Mouse (Mus musculus): Measurements from ENCODE around the gene Ap4m1. TPM values are rescaled to one million over a fixed set of nuclear protein-coding genes. Genes with fewer than 3 reads are reported as not detected.

Gene Ap4m1
- total and polyA plus RNA-seq, 2 experiments from 2014 or later = 14.5 to 46.9 TPM

DNA sequence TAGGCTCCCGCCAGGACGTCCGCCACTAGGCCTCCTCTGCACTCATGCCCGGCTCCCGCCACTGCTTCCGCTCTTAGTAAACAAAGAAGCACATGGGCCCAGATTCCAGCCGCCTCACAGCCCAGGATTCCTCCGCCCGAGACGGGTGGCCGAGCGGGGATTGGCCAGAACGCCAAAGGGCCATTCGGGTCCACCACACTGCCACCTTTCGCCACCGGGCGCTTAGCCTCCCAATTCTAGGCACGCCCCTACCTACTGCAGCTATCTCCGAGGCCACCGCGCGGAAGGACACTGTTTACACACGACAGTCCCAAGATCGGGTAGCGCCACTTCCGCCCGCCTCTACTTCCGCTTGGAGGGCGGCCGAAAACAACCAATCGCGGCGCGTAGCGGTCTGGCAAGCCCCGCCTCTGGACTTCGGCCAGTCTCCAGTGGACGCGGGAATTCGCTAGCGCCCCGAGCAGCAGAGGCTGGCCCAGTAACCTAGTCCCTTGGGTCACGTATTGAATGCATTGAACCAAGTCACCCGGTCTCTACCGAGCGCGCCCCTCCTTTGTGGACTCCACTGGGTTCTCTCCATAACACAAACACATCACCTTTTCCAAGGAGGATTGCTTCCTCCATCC is 753 bp upstream of the Ap4m1 start:
- H3K27ac ChIP-seq = peak overlapping the region; percentile 82
- under 1% methylated on average over 47 of the region's 47 CpGs for WGBS
- peak; percentile 57 for TF ChIP-seq CTCF (IDR thresholded peaks at IDR 0.05; ENCODE audit: low read depth)

DNA sequence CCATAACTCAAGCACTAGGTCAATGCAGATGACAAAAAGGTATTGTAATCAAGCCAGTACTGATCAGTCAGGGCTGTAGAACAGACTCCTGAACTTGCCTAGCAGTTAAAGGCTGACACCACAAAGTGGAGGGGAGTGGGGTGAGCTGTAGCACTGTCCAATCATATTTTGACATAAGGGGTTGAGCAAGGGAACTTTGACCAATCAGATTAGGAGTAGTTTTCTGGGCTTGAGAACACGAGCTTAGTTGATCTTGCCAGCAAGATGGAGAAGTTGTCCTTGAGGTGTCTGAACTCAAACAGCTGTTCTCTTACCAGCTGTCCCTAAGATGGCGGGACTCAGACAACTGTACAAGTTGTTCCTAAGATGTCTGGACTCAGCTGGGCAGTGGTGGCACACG is 1.4 kb downstream of the Ap4m1 start:
- Histone ChIP-seq H3K9ac (replicated peaks; ENCODE audit: low read length) (no peak overlapping the region), H3K27me3 (ENCODE audit: insufficient read depth, low read length) (no peaks in the 10 kb centered on the region), H3K4me1 (ENCODE audit: insufficient read depth, low read length) (0 out of 2 replicates have a peak, but pooled peaks cover 3% of the 10 kb centered on the region), H3K4me2 (ENCODE audit: low read depth, low read length) (no peak overlapping the region), H3K4me3 (ENCODE audit: low read length) (no peak overlapping the region), H3K9me3 (ENCODE audit: low read length) (no peaks in the 10 kb centered on the region), H3K27ac (no peak overlapping the region), H3K36me3 (ENCODE audit: insufficient read depth, low read length) (peaks cover 21% of the 10 kb centered on the region)
- 75% methylated on average over 3 of the region's 3 CpGs for WGBS
- ATAC-seq (no peak), DNase-seq (ENCODE audit: low spot score) (no peak)
- TF ChIP-seq CTCF (IDR thresholded peaks at IDR 0.05; ENCODE audit: low read depth) = no peak

More for the DNA sequence above, 753 bp upstream of the Ap4m1 start:
- Histone ChIP-seq H3K27me3 (ENCODE audit: insufficient read depth, low read length) (no peaks in the 10 kb centered on the region), H3K4me3 (ENCODE audit: low read length) (peak overlapping the region; percentile 66), H3K9ac (replicated peaks; ENCODE audit: low read length) (peak overlapping the region; percentile 69), H3K36me3 (ENCODE audit: insufficient read depth, low read length) (peaks cover 33% of the 10 kb centered on the region), H3K4me2 (ENCODE audit: low read depth, low read length) (peak overlapping the region; percentile 96), H3K9me3 (ENCODE audit: low read length) (no peaks in the 10 kb centered on the region), H3K4me1 (ENCODE audit: insufficient read depth, low read length) (0 out of 2 replicates have a peak, but pooled peaks cover 3% of the 10 kb centered on the region)
- ATAC-seq (peak; percentile 89), DNase-seq (ENCODE audit: low spot score) (peak; percentile 98)

DNA sequence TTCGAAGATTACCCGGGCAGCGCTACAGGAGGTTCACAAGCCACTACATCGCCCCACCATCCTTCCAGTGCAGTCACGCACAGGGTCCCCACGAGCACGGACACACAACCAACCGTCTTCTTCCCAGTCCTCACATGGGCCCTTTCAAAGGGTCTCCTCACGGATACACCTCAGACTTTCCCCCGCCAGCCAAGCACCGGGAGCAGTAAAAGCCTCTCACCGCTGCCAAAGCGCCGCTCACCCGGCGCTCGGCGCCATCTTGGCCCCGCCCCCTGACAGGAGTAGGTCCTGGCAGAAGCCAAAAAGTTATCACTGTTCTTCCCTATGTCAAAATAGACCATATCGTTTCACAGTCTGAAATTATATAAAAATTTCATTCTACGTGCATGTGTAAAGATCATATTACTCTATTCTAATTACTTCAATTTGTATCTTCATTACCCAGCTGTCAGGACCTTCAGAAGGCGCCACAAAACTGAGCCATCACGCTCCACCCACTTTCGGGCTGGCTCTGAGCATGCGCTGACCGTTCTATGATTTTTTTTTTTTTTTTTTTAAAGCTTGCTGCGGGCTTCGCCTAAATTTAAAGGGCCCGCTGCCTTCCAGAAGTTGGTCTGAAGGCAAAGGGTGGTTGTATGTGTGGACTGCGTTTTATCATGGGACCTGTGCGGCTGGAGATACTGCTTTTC is 15.3 kb downstream of the Ap4m1 start, which contains the start of the genes Taf6 and Cnpy4:
Gene Taf6 (minus strand): TSS at position 502 of the 689 bp plus-strand sequence.
Gene Cnpy4 (plus strand): TSS at position 536 of the 689 bp plus-strand sequence.
- Histone ChIP-seq H3K27ac (peak within 1 kb of the TSS; percentile 82), H3K9me3 (ENCODE audit: low read length) (no peaks in the 10 kb centered on the region), H3K4me2 (ENCODE audit: low read depth, low read length) (peak within 1 kb of the TSS; percentile 88), H3K27me3 (ENCODE audit: insufficient read depth, low read length) (no peaks in the 10 kb centered on the region), H3K36me3 (ENCODE audit: insufficient read depth, low read length) (peaks cover 9% of the 10 kb centered on the region), H3K4me1 (ENCODE audit: insufficient read depth, low read length) (peaks cover 16% of the 10 kb centered on the region; the same call in 1 of the 2 replicates), H3K9ac (replicated peaks; ENCODE audit: low read length) (peak within 1 kb of the TSS; percentile 75), H3K4me3 (ENCODE audit: low read length) (peak within 1 kb of the TSS; percentile 73)
- ATAC-seq = peak; percentile 88
- TF ChIP-seq CTCF (IDR thresholded peaks at IDR 0.05; ENCODE audit: low read depth) = no peak
- under 1% methylated on average over 31 of the region's 31 CpGs for WGBS
- DNase-seq (ENCODE audit: low spot score) = peak; percentile 93

DNA sequence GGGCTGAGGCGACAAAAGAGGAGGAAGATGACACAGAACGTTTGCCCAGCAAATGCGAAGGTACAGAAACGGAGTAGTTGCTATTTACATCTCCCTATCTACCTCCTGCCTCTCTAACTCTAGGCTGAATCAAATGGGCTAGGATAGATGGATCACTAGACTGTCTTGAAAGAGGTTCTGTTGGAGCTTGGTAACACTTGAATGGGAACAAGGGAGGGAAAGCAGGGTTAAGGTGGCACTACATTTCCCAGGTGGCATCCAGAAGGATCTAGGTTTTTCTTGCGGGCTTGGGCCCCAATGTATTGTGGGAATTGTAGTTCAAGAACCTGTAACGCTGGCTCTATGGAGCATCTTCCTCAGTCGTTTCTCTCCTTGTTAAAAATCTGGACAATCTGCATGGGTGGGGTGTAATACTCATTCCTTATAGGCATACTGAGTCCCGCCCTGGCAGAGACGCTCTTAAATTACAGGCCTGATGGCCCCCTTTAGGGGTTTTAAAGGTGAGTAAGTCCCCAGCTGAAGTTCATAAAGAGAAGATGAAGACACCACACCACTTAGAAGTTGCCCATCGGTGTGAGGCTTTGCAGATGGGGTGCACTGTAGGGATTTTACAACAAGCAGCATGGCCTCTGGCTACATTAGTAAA is 16.0 kb downstream of the Ap4m1 start:
- peak overlapping the region; percentile 62 for H3K27ac ChIP-seq
- H3K36me3 ChIP-seq (ENCODE audit: insufficient read depth, low read length) = 0 out of 2 replicates have a peak, but pooled peaks cover 4% of the 10 kb centered on the region
- H3K27me3 ChIP-seq (ENCODE audit: insufficient read depth, low read length) = no peaks in the 10 kb centered on the region
- H3K9ac ChIP-seq (replicated peaks; ENCODE audit: low read length) = peak overlapping the region; percentile 75
- H3K4me2 ChIP-seq (ENCODE audit: low read depth, low read length) = peak overlapping the region; percentile 88
- peaks cover 16% of the 10 kb centered on the region; the same call in 1 of the 2 replicates for H3K4me1 ChIP-seq (ENCODE audit: insufficient read depth, low read length)
- no peak for TF ChIP-seq CTCF (IDR thresholded peaks at IDR 0.05; ENCODE audit: low read depth)
- whole genome bisulfite sequencing = 0% methylated on average over 10 of the region's 10 CpGs
- ATAC-seq (peak; percentile 86), DNase-seq (ENCODE audit: low spot score) (peak; percentile 93)
- H3K4me3 ChIP-seq (ENCODE audit: low read length) = peak overlapping the region; percentile 73
- H3K9me3 ChIP-seq (ENCODE audit: low read length) = no peaks in the 10 kb centered on the region

DNA sequence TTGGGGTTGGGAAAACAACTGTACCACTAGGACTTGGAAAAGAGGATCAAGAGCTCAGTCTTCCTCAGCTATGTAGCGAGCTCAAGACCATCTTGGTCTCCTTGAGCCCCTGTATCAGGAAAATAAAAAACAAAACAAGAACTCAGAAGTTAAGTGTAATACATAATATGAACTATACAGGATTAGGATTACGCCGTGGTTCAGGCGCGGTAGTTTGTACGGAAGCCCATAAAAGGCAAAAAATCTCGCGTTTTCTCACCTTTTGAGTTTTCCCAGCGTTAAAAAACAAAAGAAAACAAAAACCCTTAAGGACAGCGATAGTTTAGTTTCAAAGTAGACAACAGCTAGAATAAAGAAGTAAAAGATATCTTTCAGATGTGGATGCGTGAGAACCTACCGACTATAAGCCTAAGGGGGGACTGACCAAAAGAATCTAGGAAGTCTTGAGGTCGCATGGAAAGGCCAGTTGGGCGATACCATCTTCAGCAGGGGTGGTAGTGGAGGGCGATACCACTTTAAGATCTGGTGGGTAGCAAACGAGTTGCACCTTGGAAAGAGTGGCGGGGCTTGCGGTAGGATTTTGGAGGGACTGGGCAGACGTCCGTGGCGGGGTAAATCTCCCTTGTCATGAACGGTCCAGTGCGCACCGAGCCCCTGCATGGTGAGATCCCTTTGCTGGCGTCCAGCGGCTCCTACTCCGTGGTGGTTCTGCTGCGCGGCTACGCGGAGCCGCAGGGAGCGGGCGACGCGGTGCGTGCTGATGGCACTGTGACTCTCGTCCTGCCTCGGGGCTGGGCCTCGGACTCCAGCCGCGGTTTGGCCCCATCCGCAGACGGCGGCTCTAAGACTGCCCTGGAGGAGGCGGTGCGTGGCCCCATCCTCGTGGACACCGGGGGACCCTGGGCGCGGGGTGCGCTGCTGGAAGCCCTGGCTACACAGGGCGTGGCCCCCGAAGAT is 22.2 kb downstream of the Ap4m1 start, which contains the start of gene Mblac1:
Gene Mblac1 (plus strand): TSS at position 544 of the 957 bp plus-strand sequence.
- 0 out of 2 replicates have a peak, but pooled peaks cover 4% of the 10 kb centered on the region for H3K36me3 ChIP-seq (ENCODE audit: insufficient read depth, low read length)
- H3K4me3 ChIP-seq (ENCODE audit: low read length) = peak within 1 kb of the TSS; percentile 76
- peak within 1 kb of the TSS; percentile 97 for H3K4me2 ChIP-seq (ENCODE audit: low read depth, low read length)
- H3K9ac ChIP-seq (replicated peaks; ENCODE audit: low read length) = peak within 1 kb of the TSS; percentile 68
- no peaks in the 10 kb centered on the region for H3K4me1 ChIP-seq (ENCODE audit: insufficient read depth, low read length)
- WGBS = 7% methylated on average over 54 of the region's 54 CpGs
- peak within 1 kb of the TSS; percentile 93 for H3K27ac ChIP-seq
- peak; percentile 89 for DNase-seq (ENCODE audit: low spot score)
- no peaks in the 10 kb centered on the region for H3K9me3 ChIP-seq (ENCODE audit: low read length)
- TF ChIP-seq CTCF (IDR thresholded peaks at IDR 0.05; ENCODE audit: low read depth) = 0 out of 2 replicates have a peak, but pooled peaks have one; percentile 1
- no peaks in the 10 kb centered on the region for H3K27me3 ChIP-seq (ENCODE audit: insufficient read depth, low read length)
- peak; percentile 86 for ATAC-seq

All from hindbrain, postnatal 0 days (tissue).